Mouse (Mus musculus) macrophage (primary cell): ENCODE results near the gene Gpr161. TPM values are rescaled to one million over a fixed set of nuclear protein-coding genes. Genes with fewer than 3 reads are reported as not detected.

Experiments
- H3K27ac ChIP-seq: fragments of 350-480 bp; formaldehyde crosslinking; 2 replicates; pipeline ENCODE4 v1.9.0; 2021
- H3K36me3 ChIP-seq: fragments of 350-480 bp; formaldehyde crosslinking; 2 replicates; pipeline ENCODE4 v1.9.0; 2021; ENCODE audit errors: inconsistent target
- H3K4me3 ChIP-seq: fragments of 350-480 bp; formaldehyde crosslinking; 2 replicates; pipeline ENCODE4 v1.9.0; 2021; ENCODE audit errors: inconsistent target
- H3K79me2 ChIP-seq: fragments of 350-480 bp; formaldehyde crosslinking; 2 replicates; pipeline ENCODE4 v1.9.0; 2021; ENCODE audit errors: inconsistent target
- WGBS: methylation state at CpG from one replicate; pipeline ENCODE4 v1.1.7; 2026; ENCODE audit warnings: inconsistent platforms; ENCODE audit not compliant: missing documents; 5-methylcytosine and 5-hydroxymethylcytosine counted together
- polyA plus RNA-seq: library from polyadenylated mRNA; stranded (reverse); fragments of 250-400 nt; gene quantifications from 3 replicates; pipeline ENCODE4 v1.2.4, GENCODE M21; 2018; ENCODE audit warnings: inconsistent platforms

Gpr161 gene
- polyA plus RNA-seq, 1 experiment from 2014 or later = not detected

DNA sequence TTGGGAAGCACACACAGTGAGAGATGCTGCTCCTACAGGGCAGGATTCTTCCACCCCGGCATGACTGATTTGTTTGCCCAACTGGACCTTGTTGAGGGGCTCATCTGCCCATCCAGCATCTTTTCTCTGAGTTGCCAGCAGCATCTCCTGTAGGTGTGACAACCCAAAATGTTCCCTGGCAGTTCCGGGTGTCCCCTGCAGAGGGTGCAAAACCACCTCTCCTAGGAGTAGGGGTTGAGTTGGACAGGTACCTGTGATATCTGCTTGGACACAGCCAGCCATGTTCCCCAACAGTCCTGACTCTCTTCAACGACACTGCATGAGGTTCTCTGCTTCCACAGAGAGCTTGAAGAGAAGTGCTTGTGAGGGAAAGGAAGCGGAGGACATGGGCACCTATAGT lies 5.8 kb upstream of the Gpr161 start:
- H3K36me3 ChIP-seq = no peaks in the 10 kb centered on the region
- WGBS = 80% methylated on average over 4 of the region's 4 CpGs
- no peaks in the 10 kb centered on the region for H3K79me2 ChIP-seq
- H3K27ac ChIP-seq = no peak overlapping the region
- H3K4me3 ChIP-seq = no peak overlapping the region

DNA sequence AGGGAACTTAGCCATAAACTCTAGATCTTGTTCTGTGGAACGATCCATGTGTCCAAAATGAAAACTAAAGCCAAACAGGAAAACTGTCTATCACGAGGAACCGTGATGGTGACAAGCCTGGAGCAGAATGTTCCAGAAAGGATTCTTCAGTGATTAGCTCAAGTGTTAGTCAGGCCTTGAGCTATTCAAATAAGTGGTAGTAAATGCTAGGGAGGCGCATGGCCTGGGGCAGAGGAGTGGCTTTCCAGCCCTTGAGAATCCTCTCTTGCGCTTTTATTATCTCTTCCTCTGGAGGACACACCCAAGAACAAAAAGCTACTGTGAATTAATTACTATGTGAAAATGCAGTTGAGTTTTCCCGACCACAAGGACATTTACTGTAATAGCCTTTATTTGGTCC lies 4.0 kb upstream of the Gpr161 start:
- Histone ChIP-seq H3K79me2 (no peaks in the 10 kb centered on the region), H3K36me3 (no peaks in the 10 kb centered on the region), H3K4me3 (no peak overlapping the region), H3K27ac (no peak overlapping the region)
- WGBS = 89% methylated on average over 6 of the region's 6 CpGs

DNA sequence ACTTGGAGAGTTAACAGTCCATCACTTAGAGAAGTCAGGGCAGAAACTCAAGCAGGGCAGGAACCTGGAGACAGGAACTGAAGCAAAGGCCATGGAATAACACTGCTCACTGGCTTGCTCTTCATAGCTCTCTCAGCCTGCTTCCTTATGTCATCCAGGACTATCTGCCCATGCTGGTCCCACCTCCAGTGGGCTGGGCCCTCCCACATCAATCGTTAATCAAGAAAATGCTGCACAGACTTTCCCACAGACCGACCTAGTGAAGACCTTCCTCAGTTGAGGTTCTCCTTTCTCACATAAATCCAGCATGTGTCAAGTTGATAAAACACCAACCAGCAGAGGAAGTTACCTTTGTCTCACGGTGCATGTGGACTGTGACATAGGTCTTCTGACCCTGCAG lies 5.5 kb downstream of the Gpr161 start:
- WGBS = 3% methylated on average over 3 of the region's 3 CpGs
- H3K4me3 ChIP-seq = no peak overlapping the region
- no peak overlapping the region for H3K27ac ChIP-seq
- H3K79me2 ChIP-seq = no peaks in the 10 kb centered on the region
- H3K36me3 ChIP-seq = no peaks in the 10 kb centered on the region

DNA sequence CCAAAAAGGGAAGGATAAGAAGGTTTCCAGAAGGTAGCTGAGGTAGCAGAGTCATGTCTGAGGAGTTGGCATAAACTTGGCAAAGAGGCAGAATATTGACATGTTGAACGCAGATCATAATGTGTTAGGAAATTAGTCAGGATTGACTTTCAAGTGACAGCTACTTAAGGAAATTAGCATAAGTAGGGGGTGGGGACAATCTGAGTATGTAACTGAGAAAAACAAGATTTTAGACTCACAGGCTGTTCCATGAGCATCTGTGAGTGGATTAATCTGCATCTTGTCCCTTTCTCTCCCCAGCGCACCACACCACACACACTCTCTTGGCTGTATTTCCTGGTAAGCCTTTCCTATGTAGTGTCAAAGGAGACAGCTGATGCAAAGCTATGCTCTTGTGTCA lies 6.0 kb downstream of the Gpr161 start:
- no peak overlapping the region for H3K27ac ChIP-seq
- H3K79me2 ChIP-seq = no peaks in the 10 kb centered on the region
- H3K4me3 ChIP-seq = no peak overlapping the region
- WGBS = 87% methylated on average over 2 of the region's 2 CpGs
- no peaks in the 10 kb centered on the region for H3K36me3 ChIP-seq

DNA sequence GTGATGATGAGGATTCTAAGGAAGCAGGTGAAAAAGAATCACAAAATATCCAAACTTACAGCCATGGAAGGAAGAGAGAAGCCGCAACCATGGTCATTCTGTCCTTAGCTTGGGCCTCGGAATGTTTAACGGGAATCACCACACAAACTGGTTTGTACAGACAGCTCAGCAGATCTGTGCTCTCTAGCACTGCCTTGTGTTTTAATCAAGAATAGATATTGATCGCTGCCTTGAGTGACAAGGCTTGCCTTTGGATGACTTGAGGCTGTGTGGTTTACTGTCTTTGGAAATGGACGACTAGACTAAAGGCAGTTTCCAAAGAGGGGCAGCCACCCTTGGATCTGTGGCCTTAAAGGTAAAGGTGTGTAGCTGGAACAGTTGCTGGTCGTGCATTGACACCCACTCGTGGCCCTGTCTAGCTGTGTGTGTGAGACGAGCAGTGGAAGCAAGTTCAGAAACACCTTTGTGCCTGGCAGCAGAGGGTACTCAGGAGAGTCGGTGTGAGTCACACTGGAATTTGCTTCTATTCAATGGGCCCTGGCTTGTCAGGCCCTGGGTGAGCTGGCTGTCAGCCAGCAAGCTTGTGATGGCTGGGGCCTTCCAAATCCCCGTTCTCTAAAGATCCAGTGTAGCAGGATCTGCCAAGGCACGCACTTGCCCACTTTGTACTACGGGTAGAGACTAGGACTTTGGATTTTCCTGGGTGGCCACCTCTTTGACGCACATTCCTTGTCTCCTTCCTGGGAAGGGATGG lies 7.0 kb downstream of the Gpr161 start:
- Histone ChIP-seq H3K79me2 (no peaks in the 10 kb centered on the region), H3K27ac (no peak overlapping the region), H3K4me3 (no peak overlapping the region), H3K36me3 (no peaks in the 10 kb centered on the region)
- WGBS = 94% methylated on average over 13 of the region's 13 CpGs

DNA sequence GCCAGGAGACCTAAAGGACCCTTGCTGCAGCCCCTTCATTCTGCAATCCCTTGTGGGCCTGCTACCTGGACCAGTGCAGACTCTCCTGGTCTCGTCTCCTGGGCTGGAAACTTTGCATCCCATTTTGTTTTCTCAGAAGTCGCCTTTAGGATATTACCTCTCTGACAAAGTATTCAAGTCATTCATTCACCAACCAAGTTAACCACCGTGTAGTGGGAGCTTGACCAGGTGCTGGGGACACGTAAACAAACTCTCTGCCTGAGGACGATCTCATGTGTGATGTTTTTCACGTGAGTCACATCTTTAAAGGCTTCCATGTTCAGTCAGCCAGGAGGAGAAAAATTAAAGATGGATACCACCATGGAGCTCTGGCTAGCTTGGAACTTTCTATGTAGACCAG lies 7.6 kb downstream of the Gpr161 start:
- H3K27ac ChIP-seq = no peak overlapping the region
- no peaks in the 10 kb centered on the region for H3K79me2 ChIP-seq
- 97% methylated on average over 6 of the region's 6 CpGs for WGBS
- H3K36me3 ChIP-seq = no peaks in the 10 kb centered on the region
- H3K4me3 ChIP-seq = no peak overlapping the region

DNA sequence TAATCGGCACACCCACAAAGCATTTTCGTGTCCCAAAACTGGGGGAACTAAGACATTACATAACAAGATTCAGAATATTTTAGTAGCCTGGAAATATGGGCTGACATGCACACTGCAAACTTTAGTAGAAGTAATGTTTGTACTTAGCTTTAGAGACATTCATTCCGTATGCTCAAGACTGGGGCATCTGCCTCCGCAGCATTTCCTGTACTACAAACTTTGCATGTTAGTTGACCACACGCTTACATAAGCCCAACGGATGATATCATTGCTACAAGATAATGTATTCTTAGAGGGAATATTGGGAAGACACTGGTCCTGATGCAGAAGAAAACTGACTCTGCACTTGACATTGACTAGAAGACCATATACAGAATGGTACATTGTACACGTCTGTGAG lies 8.8 kb downstream of the Gpr161 start:
- no peaks in the 10 kb centered on the region for H3K36me3 ChIP-seq
- WGBS = 35% methylated on average over 7 of the region's 7 CpGs
- H3K27ac ChIP-seq = no peak overlapping the region
- no peak overlapping the region for H3K4me3 ChIP-seq
- H3K79me2 ChIP-seq = no peaks in the 10 kb centered on the region

DNA sequence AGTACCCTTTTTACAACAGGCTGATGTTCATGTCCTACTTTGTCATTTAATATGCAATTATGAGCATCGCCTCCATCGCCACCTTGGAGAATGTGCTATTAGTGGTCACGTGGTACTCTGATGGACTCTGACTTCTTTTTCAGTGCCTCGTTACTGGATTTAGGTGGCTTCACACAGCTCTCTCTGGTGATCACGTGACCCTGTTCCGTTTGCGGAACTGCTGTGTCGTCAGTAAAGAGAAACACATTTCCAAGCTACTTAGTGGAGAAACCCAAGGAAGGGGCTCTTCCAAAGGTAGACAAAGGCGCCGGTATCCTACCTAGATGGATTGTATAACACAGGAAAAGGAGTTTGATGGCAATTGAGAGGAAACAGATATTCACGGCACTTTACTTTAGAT lies 12.6 kb downstream of the Gpr161 start:
- no peak overlapping the region for H3K4me3 ChIP-seq
- H3K36me3 ChIP-seq = no peaks in the 10 kb centered on the region

DNA sequence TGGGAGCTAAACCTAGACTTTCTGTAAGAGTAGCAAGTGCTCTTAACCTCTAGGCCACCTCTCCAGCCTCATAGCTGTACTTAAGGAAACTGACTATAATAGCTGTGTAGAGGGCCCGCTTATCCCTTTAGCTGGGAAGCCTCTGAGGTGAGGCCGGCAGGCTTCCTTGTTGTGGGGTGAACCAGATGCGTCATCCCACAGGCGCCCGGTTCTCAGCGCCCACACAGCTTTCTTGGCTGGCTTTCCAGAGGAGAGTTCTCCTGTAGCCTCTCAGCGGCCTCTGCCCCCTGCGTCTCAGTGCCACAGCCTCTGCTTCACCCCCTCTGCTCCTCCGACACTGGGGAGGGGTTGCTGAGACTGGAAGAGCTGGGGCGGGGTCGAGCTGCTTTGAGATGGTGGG lies 20.8 kb downstream of the Gpr161 start:
- H3K27ac ChIP-seq = no peak overlapping the region
- 88% methylated on average over 11 of the region's 11 CpGs for WGBS
- H3K4me3 ChIP-seq = no peak overlapping the region
- no peaks in the 10 kb centered on the region for H3K36me3 ChIP-seq
- H3K79me2 ChIP-seq = no peaks in the 10 kb centered on the region

More for the DNA sequence above, 12.6 kb downstream of the Gpr161 start:
- 92% methylated on average over 11 of the region's 11 CpGs for WGBS
- Histone ChIP-seq H3K27ac (no peak overlapping the region), H3K79me2 (no peaks in the 10 kb centered on the region)

DNA sequence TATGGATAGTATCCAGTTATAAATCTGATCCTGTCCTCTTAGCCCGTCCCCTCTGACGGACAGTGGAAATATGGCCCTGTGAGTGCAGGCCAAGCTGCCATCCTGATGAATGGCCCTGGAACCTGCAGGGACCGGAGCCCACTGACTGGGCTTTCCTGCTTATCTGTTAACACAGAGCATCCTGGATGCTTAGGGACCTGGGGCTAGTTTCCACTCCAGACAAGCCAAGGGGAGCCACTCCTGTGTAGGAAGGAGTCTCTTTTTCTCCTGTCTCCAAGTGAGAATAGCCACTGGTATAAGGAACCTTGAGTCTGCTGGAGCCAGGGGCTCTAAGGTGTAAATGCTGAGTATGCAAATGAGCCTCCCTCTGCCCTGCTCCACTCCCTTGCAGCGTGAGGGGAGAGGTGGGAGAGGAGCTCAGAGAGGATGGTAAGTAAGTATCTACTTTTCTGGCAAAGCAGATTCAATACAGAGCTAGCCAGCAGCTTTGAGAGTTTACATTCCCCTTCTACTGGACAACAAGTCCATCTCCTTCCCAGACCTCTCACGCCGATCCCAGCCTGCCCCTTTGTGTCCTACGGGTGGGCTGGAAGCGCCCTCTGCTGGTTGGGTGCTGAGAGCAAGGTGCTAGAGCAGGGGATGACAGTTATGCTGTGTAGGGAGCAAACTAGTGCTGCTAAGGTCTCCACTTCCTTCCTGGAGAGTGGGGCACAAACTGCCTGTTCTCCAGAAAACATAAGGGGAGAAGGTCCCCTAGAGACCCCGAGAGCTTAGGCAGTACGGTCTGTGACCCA lies 24.7 kb downstream of the Gpr161 start:
- H3K79me2 ChIP-seq = no peaks in the 10 kb centered on the region
- no peak overlapping the region for H3K4me3 ChIP-seq
- WGBS = 54% methylated on average over 10 of the region's 10 CpGs
- H3K36me3 ChIP-seq = no peaks in the 10 kb centered on the region
- H3K27ac ChIP-seq = no peak overlapping the region

DNA sequence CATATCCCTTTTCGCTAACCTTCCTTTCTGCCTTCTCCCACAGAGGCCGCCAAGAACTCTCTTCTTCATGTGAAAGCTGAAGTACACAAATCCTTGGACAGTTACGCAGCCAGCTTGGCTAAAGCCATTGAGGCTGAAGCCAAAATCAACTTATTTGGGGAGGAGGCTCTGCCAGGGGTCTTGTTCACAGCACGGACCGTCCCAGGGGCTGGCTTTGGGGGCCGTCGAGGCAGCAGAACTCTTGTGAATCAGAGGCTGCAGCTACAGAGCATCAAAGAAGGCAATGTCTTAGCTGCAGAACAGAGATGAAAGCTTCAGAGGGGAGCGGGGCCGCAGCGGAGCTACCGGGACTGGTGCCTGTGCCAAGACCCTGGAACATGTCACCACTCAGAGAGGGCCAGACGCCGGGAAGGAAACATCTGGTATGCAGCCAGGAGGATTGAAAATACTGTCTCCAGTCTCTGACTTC lies 25.8 kb downstream of the Gpr161 start:
- H3K4me3 ChIP-seq = no peak overlapping the region
- no peaks in the 10 kb centered on the region for H3K79me2 ChIP-seq
- WGBS = 95% methylated on average over 13 of the region's 13 CpGs
- no peaks in the 10 kb centered on the region for H3K36me3 ChIP-seq
- no peak overlapping the region for H3K27ac ChIP-seq

DNA sequence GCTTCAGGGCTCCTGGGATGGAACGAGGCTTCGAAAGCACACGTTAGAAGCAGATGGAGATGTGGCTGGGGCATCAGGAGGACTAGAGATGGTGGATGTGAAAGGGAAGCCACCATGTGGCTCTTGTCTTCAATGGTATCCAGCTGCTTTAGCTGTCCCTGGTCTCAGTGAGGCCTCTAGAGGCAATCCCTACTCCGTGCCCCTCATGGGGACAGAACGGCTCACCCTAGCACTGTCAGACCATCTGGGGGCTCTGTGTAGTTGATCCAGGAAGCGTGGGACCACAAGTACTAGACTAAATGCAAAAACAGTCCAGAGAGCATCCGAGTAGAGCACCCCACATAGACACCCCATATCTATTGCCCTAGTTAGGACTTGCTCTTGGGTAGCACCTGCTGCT lies 26.3 kb downstream of the Gpr161 start:
- H3K4me3 ChIP-seq = no peak overlapping the region
- no peak overlapping the region for H3K27ac ChIP-seq
- no peaks in the 10 kb centered on the region for H3K79me2 ChIP-seq
- no peaks in the 10 kb centered on the region for H3K36me3 ChIP-seq
- WGBS = 91% methylated on average over 7 of the region's 7 CpGs

DNA sequence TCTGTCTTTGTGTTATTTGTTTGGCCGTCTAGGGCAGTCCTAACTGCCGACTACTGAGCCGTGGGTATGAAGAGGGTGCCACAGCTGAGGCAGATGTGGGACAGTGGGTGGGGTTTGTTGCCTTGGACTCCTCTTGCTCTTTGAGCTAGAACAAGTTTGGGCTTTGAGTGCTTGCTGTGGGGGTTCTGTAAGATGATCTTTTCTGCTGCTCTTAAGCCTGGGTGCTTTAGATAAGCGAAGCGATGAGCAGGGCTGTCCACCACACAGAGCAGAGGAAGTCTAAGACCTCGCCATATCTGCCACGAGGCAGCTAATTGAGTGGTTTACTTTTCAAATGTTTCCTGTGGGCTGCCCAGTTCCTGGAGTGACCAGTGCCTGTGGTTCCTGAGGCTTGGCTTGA lies 27.3 kb downstream of the Gpr161 start:
- WGBS = 52% methylated on average over 7 of the region's 7 CpGs
- Histone ChIP-seq H3K36me3 (no peaks in the 10 kb centered on the region), H3K27ac (no peak overlapping the region), H3K4me3 (no peak overlapping the region), H3K79me2 (no peaks in the 10 kb centered on the region)

DNA sequence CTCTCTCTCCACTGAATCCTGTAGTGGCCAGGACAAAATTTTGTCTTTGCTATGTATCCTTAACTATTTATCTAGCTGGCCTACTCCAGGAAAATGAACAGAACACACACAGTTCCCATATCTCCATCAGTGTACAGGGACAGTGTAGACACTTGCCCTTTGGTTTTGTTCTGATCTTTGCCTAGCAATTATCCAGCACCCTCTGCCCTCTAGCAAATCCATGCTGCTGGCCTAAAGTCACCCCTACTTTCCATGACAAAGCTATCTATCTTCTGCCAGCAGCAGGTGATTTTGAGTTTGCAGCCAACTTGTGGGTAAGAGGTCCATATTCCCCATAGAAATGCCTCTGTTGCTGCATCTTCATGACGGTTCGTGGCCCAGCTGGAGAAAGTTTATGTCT lies 31.8 kb downstream of the Gpr161 start:
- 0 out of 2 replicates have a peak, but pooled peaks cover 9% of the 10 kb centered on the region for H3K36me3 ChIP-seq

DNA sequence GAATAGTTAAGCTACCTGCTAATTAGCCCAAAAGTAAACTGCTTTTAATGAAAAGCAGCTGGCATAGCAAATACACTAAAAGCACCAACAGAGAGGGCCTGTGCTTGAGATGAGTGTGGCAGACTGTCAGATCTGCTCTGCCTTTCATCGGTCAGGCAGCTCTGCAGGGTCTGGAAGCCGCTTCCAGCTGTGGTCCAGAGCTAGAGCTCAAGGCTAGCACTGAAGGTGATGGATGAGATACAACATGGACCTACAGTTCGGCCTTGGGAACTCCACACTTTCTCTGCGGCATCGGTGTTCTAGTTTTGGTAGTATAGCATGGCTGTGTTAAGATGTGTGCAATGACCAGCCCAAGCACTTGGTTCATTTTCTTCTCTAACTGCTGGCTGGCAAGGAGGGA lies 32.2 kb downstream of the Gpr161 start:
- WGBS = 96% methylated on average over 5 of the region's 5 CpGs
- 0 out of 2 replicates have a peak, but pooled peaks cover 11% of the 10 kb centered on the region for H3K36me3 ChIP-seq
- no peak overlapping the region for H3K27ac ChIP-seq
- no peaks in the 10 kb centered on the region for H3K79me2 ChIP-seq
- H3K4me3 ChIP-seq = no peak overlapping the region

More for the DNA sequence above, 31.8 kb downstream of the Gpr161 start:
- Histone ChIP-seq H3K27ac (no peak overlapping the region), H3K4me3 (no peak overlapping the region), H3K79me2 (no peaks in the 10 kb centered on the region)
- WGBS = 96% methylated on average over 2 of the region's 2 CpGs
